Mouse (Mus musculus) CH12.LX (cell line): ENCODE measurements around the gene Mcf2l. TPM values are rescaled to one million over a fixed set of nuclear protein-coding genes. Genes with fewer than 3 reads are reported as not detected.

Experiments
- DNase-seq: peaks from one replicate; pipeline ENCODE4 v3.0.0-alpha.2; 2013; ENCODE audit errors: extremely low read depth
- H3K27ac ChIP-seq: 2 replicates; pipeline ENCODE4 v1.5.1; 2012; ENCODE audit warnings: low read depth, mild to moderate bottlenecking, control low read depth, moderate library complexity; ENCODE audit not compliant: insufficient read depth
- H3K27me3 ChIP-seq: replicated peaks from 2 replicates; pipeline ENCODE3; 2012; ENCODE audit warnings: inconsistent platforms
- H3K36me3 ChIP-seq, 2 experiments: replicated peaks in 1 of 2; 2 replicates each; pipeline versions ENCODE3 to v1.6.1; 2012; ENCODE audit warnings: inconsistent platforms in 1 of 2, low read length in 1 of 2, mild to moderate bottlenecking in 1 of 2, mixed read lengths in 1 of 2, moderate library complexity in 1 of 2; ENCODE audit not compliant: control insufficient read depth in 1 of 2, insufficient read depth in 1 of 2
- H3K4me1 ChIP-seq, 2 experiments: 2 replicates each; pipeline ENCODE4 v1.6.1; 2012; ENCODE audit warnings: inconsistent platforms in 1 of 2, moderate library complexity in 1 of 2; ENCODE audit not compliant: insufficient read depth in 2 of 2, control insufficient read depth in 1 of 2
- H3K4me2 ChIP-seq: 2 replicates; pipeline ENCODE4 v1.6.1; 2012; ENCODE audit warnings: low read depth, mild to moderate bottlenecking, control low read depth; ENCODE audit not compliant: poor library complexity, insufficient read depth, severe bottlenecking
- H3K4me3 ChIP-seq, 3 experiments: fragments of 150-350 bp in 1 of 3; sonication (generic) in 1 of 3; replicated peaks in 1 of 3; 2 replicates each; pipeline versions ENCODE3 to v1.5.1; 2011 to 2012; ENCODE audit warnings: low read depth in 2 of 3, low read length in 2 of 3, mild to moderate bottlenecking in 2 of 3, moderate library complexity in 2 of 3, control low read depth in 1 of 3, improper control_type of control experiment in 1 of 3, inconsistent platforms in 1 of 3, mixed read lengths in 1 of 3; ENCODE audit not compliant: poor library complexity in 1 of 3
- H3K79me2 ChIP-seq: replicated peaks from 2 replicates; pipeline ENCODE4 v1.6.1; 2012; ENCODE audit warnings: mild to moderate bottlenecking, moderate library complexity; ENCODE audit not compliant: control insufficient read depth, poor library complexity, insufficient read depth, severe bottlenecking; ENCODE audit errors: extremely low read depth
- H3K9ac ChIP-seq: 2 replicates; pipeline ENCODE4 v1.6.1; 2012; ENCODE audit warnings: low read depth, mild to moderate bottlenecking, control low read depth, moderate library complexity; ENCODE audit not compliant: insufficient read depth
- H3K9me3 ChIP-seq: replicated peaks from 2 replicates; pipeline ENCODE3; 2012; ENCODE audit warnings: low read length, inconsistent platforms, mixed read lengths
- EP300 ChIP-seq: IDR thresholded peaks from 2 replicates; pipeline ENCODE4 v1.6.1; 2011; ENCODE audit warnings: low read length, improper control_type of control experiment
- HCFC1 ChIP-seq: IDR thresholded peaks from 2 replicates; pipeline ENCODE4 v1.6.1; 2012; ENCODE audit warnings: low read depth, mild to moderate bottlenecking, inconsistent platforms, low read length, improper control_type of control experiment
- JUN ChIP-seq: IDR thresholded peaks from 2 replicates; pipeline ENCODE4 v1.6.1; 2011; ENCODE audit warnings: low read depth, mild to moderate bottlenecking, low read length, improper control_type of control experiment, moderate library complexity; ENCODE audit not compliant: insufficient read depth
- JUND ChIP-seq: conservative IDR thresholded peaks from 2 replicates; pipeline ENCODE4 v1.6.1; 2011; ENCODE audit warnings: low read depth, low read length, improper control_type of control experiment
- MAFK ChIP-seq: IDR thresholded peaks from 2 replicates; pipeline ENCODE4 v1.6.1; 2011; ENCODE audit warnings: low read length, improper control_type of control experiment; ENCODE audit not compliant: insufficient replicate concordance
- MEF2A ChIP-seq: IDR thresholded peaks from 2 replicates; pipeline ENCODE4 v1.6.1; 2014; ENCODE audit warnings: low read depth, mild to moderate bottlenecking, inconsistent platforms, low read length, improper control_type of control experiment, borderline replicate concordance
- NRF1 ChIP-seq: IDR thresholded peaks from 2 replicates; pipeline ENCODE4 v1.6.1; 2014; ENCODE audit warnings: low read depth, mild to moderate bottlenecking, inconsistent platforms, low read length, improper control_type of control experiment, moderate library complexity
- RCOR1 ChIP-seq: conservative IDR thresholded peaks from 2 replicates; pipeline ENCODE4 v1.6.1; 2012; ENCODE audit warnings: low read depth, mild to moderate bottlenecking, inconsistent platforms, low read length, improper control_type of control experiment
- UBTF ChIP-seq: IDR thresholded peaks from 2 replicates; pipeline ENCODE4 v1.6.1; 2012; ENCODE audit warnings: low read depth, mild to moderate bottlenecking, inconsistent platforms, low read length, improper control_type of control experiment, moderate library complexity
- USF2 ChIP-seq: conservative IDR thresholded peaks from 2 replicates; pipeline ENCODE4 v1.6.1; 2011; ENCODE audit warnings: low read depth, low read length, improper control_type of control experiment
- ZC3H11A ChIP-seq: IDR thresholded peaks from 2 replicates; pipeline ENCODE4 v1.6.1; 2012; ENCODE audit warnings: low read depth, mild to moderate bottlenecking, inconsistent platforms, low read length, improper control_type of control experiment
- ZMIZ1 ChIP-seq: IDR thresholded peaks from 2 replicates; pipeline ENCODE4 v1.6.1; 2012; ENCODE audit warnings: low read depth, mild to moderate bottlenecking, inconsistent platforms, low read length, improper control_type of control experiment
- ZNF384 ChIP-seq: IDR thresholded peaks from 2 replicates; pipeline ENCODE4 v1.6.1; 2012; ENCODE audit warnings: low read depth, low read length, improper control_type of control experiment, inconsistent platforms
- dilution Hi-C: fragments of 300-500 bp; cut with MboI; formaldehyde crosslinking; loops from 2 replicates; pipeline ENCODE4 v1.14.3; 2020; ENCODE audit warnings: low sequenced_read_pairs; ENCODE audit not compliant: extremely low pct_unique_long_range_greater_than_20kb, extremely low pct_ligation_motif_present
- in situ Hi-C: fragments of 300-500 bp; cut with MboI; formaldehyde crosslinking; loops from 3 replicates; pipeline ENCODE4 v1.14.3; 2019; ENCODE audit warnings: low sequenced_read_pairs, low pct_ligation_motif_present, low pct_unique_long_range_greater_than_20kb, mixed read lengths
- polyA plus RNA-seq: library from polyadenylated mRNA; unstranded; fragments of >175 nt; gene quantifications from 2 replicates; pipeline ENCODE4 v1.2.1, GENCODE M21; 2012; ENCODE audit warnings: low read depth; ENCODE audit not compliant: insufficient read length
- total RNA-seq, 2 experiments: library from RNA; depleted of rRNA; stranded (reverse); fragments of 300-350 nt in 1 of 2; fragments of >200 nt in 1 of 2; gene quantifications; 2 replicates each; pipeline ENCODE4 v1.2.3; 2012 to 2014

Gene Mcf2l
- total and polyA plus RNA-seq, 3 experiments = not detected

DNA sequence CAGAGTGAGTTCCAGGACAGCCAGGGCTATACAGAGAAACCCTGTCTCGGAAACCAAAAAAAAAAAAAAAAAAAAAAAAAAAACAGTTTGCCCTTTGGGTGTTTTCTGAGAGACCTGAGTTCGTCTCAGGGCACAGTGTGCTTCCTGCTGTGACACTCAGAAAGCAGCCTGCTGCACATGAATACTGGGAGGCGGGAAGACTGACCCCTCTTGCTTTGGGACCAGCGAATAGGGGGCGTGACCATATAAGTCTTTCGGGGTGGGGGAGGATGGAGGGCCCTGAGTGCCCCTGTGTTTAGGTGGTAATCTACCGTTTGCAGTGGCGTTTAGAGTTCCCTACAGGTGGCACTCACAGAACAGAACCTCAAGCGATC lies 636 bp upstream of the Mcf2l start:
- peaks cover 4 to 5% of the 10 kb centered on the region in 2 experiments; a peak in 3 of 4 replicates for H3K4me1 ChIP-seq
- dilution Hi-C loops (no loop called here), in situ Hi-C loops (no loop called here)
- H3K79me2 ChIP-seq = no peaks in the 10 kb centered on the region
- H3K27ac ChIP-seq = no peak overlapping the region
- peaks cover 91% of the 10 kb centered on the region for H3K27me3 ChIP-seq
- H3K36me3 ChIP-seq = no peaks in the 10 kb centered on the region
- H3K9ac ChIP-seq = 0 out of 2 replicates have a peak overlapping the region, but pooled peaks have one; percentile 31
- no peaks in the 10 kb centered on the region for H3K9me3 ChIP-seq
- peak overlapping the region in 1 of 3 experiments; percentile 36 for H3K4me3 ChIP-seq
- no peak for TF ChIP-seq JUN
- TF ChIP-seq ZNF384 = 0 out of 2 replicates have a peak, but pooled peaks have one; percentile 25
- no peak for DNase-seq
- peak overlapping the region; percentile 98 for H3K4me2 ChIP-seq

- in situ Hi-C loops (no loop called here), dilution Hi-C loops (no loop called here)
- DNase-seq = no peak
- no peak overlapping the region for H3K4me3 ChIP-seq
- no peaks in the 10 kb centered on the region for H3K9me3 ChIP-seq
- H3K27me3 ChIP-seq = peaks cover 88% of the 10 kb centered on the region
- no peak overlapping the region for H3K9ac ChIP-seq
- H3K36me3 ChIP-seq = no peaks in the 10 kb centered on the region
- peaks cover 4 to 5% of the 10 kb centered on the region in 2 experiments; a peak in 3 of 4 replicates for H3K4me1 ChIP-seq
- TF ChIP-seq MEF2A = no peak
- no peak overlapping the region for H3K27ac ChIP-seq
- H3K79me2 ChIP-seq = no peaks in the 10 kb centered on the region
- H3K4me2 ChIP-seq = peak overlapping the region; percentile 98
Observed at GRCm38 (mm10) chr8:12874194-12874791, 687 bp downstream of the Mcf2l start.

DNA sequence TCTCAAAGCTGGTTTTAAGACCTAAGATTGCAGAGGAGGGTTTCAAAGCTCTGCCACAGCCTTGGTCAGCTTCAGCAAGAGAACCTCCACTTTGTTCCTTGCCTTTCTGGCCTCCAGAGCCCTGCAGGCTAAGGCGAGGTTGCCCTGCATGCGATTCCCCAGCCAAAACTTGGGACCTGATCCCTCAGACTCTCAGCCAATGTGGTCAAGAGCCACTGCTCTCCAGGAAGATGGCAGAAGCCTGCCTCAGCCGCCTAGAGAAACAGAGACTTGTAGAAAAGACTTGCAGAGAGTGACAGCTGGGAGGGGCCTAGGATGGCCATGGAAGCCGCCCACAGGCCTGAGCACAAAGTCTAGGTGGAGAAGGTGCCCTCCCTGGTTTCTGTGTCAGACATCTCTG lies 1.4 kb downstream of the Mcf2l start:
- in situ Hi-C loops = no loop called here
- Histone ChIP-seq H3K27ac (no peak overlapping the region), H3K9me3 (no peaks in the 10 kb centered on the region), H3K79me2 (no peaks in the 10 kb centered on the region), H3K4me3 (no peak overlapping the region), H3K9ac (no peak overlapping the region), H3K36me3 (no peaks in the 10 kb centered on the region), H3K4me1 (peaks cover 4 to 5% of the 10 kb centered on the region in 2 experiments; a peak in 3 of 4 replicates), H3K27me3 (peaks cover 88% of the 10 kb centered on the region)
- dilution Hi-C loops = no loop called here
- TF ChIP-seq JUND = no peak
- no peak for TF ChIP-seq RCOR1
- no peak for TF ChIP-seq USF2
- no peak for TF ChIP-seq NRF1
- no peak for TF ChIP-seq MAFK
- TF ChIP-seq UBTF = no peak
- TF ChIP-seq HCFC1 = no peak
- TF ChIP-seq ZMIZ1 = no peak
- no peak for TF ChIP-seq EP300
- TF ChIP-seq ZC3H11A = no peak
- TF ChIP-seq, all 38 proteins: peak for 0
- no peak overlapping the region for H3K4me2 ChIP-seq
- DNase-seq = no peak
